Mouse (Mus musculus) Patski (cell line): Measurements from ENCODE around the gene Gps2. TPM values are rescaled to one million over a fixed set of nuclear protein-coding genes. Genes with fewer than 3 reads are reported as not detected.
A peak's percentile ranks its signal among the peaks of the same experiment; 100 is the strongest.

Experiments used
- ATAC-seq: fragments of 100-300 bp; one replicate; pipeline ENCODE4 v1.8.0; 2021
- CTCF ChIA-PET: fragments of 350-600 bp; sonication (Branson Sonifier 250); formaldehyde crosslinking; loops from one replicate; lab custom pipeline; 2022; ENCODE audit warnings: inconsistent platforms; lab: Charles Lee
- POLR2A ChIA-PET: fragments of 350-600 bp; sonication (Branson Sonifier 250); formaldehyde crosslinking; loops from one replicate; lab custom pipeline; 2022; ENCODE audit warnings: antibody characterized with exemption, inconsistent platforms; lab: Charles Lee
- DNase-seq: peaks from one replicate; pipeline ENCODE4 v3.0.0-alpha.2; 2011; ENCODE audit warnings: low read depth, low spot score
- H3K27me3 ChIP-seq: fragments of 371-371 bp; one replicate; pipeline ENCODE4 v1.5.1; 2021
- CTCF ChIP-seq: fragments of 100-300 bp; IDR thresholded peaks from one replicate; pipeline ENCODE4 v1.5.1; 2021
- in situ Hi-C: fragments of 300-500 bp; cut with MboI; formaldehyde crosslinking; loops from 3 replicates; pipeline ENCODE4 v1.11.1; 2018; ENCODE audit warnings: low pct_unique_long_range_greater_than_20kb, mixed read lengths
- polyA plus RNA-seq: library from polyadenylated mRNA; unstranded; gene quantifications from one replicate; pipeline ENCODE4 v1.2.3, GENCODE M21; 2021

The Gps2 gene
- polyA plus RNA-seq, 1 experiment from 2014 or later, result 55.6 TPM

- ChIA-PET POLR2A (no interaction called here), CTCF (interaction anchor here (1.1 to 4.8 kb wide), 4 partner anchors 8 to 24 kb away, joined by 3 to 85 read pairs (median 24); partner anchors contain the start of genes Eif5a and Slc2a4)
- in situ Hi-C loops, result loop anchor here (10.0 kb wide), 1 partner anchor 283 kb away; the partner anchor contains the start of gene Slc16a11
- no peak for TF ChIP-seq CTCF
- peaks cover 3% of the 10 kb centered on the region for H3K27me3 ChIP-seq
- DNase-seq, result no peak
- no peak for ATAC-seq
Measured at GRCm38 (mm10) chr11:69931769-69932168, 18.1 kb downstream of the Gps2 start.

- peak; percentile 59 for TF ChIP-seq CTCF
- DNase-seq (no peak), ATAC-seq (no peak)
- ChIA-PET CTCF (interaction anchor here (1.1 to 4.8 kb wide), 5 partner anchors 9 to 24 kb away, joined by 3 to 85 read pairs (median 6); partner anchors contain the start of genes Eif5a and Slc2a4), POLR2A (interaction anchor here (1.0 kb wide), 1 partner anchor 51 kb away, joined by 4 read pairs; no protein-coding TSS in a partner anchor)
- in situ Hi-C loops, result loop anchor here (10.0 kb wide), 1 partner anchor 283 kb away; the partner anchor contains the start of gene Slc16a11
- H3K27me3 ChIP-seq, result peaks cover 3% of the 10 kb centered on the region
Measured at GRCm38 (mm10) chr11:69932254-69932653, 18.6 kb downstream of the Gps2 start.

GRCm38 (mm10) chr11:69933066-69933465 lies 19.4 kb downstream of the Gps2 start:
- H3K27me3 ChIP-seq, result peaks cover 3% of the 10 kb centered on the region
- in situ Hi-C loops, result loop anchor here (10.0 kb wide), 1 partner anchor 282 kb away; the partner anchor contains the start of gene Slc16a11
- ATAC-seq (no peak), DNase-seq (no peak)
- POLR2A ChIA-PET, result interaction anchor here (1.0 kb wide), 1 partner anchor 51 kb away, joined by 4 read pairs; no protein-coding TSS in a partner anchor
- no peak for TF ChIP-seq CTCF
- CTCF ChIA-PET, result interaction anchor here (0.9 to 4.8 kb wide), 9 partner anchors 10 to 54 kb away, joined by 3 to 85 read pairs (median 5); partner anchors contain the start of genes 2810408A11Rik, Eif5a, Neurl4 and Slc2a4

- CTCF ChIA-PET, result interaction anchor here (1.1 to 4.8 kb wide), 12 partner anchors 10 to 203 kb away, joined by 3 to 85 read pairs (median 4); partner anchors contain the start of genes 2810408A11Rik, Ctdnep1, Eif5a and Neurl4
- in situ Hi-C loops, result loop anchor here (10.0 kb wide), 1 partner anchor 281 kb away; the partner anchor contains the start of gene Slc16a11
- POLR2A ChIA-PET, result interaction anchor here (0.6 kb wide), 2 partner anchors 10 to 210 kb away, joined by 3 read pairs; no protein-coding TSS in a partner anchor
- peak; percentile 95 for TF ChIP-seq CTCF
- peaks cover 6% of the 10 kb centered on the region for H3K27me3 ChIP-seq
- DNase-seq, result no peak
- ATAC-seq, result peak; percentile 44
Measured at GRCm38 (mm10) chr11:69934169-69934568, 20.5 kb downstream of the Gps2 start.

- CTCF ChIA-PET, result interaction anchor here (1.1 to 4.8 kb wide), 9 partner anchors 9 to 204 kb away, joined by 3 to 85 read pairs (median 5); partner anchors contain the start of genes Ctdnep1, Eif5a and Slc2a4
- DNase-seq, result no peak
- ATAC-seq, result no peak
- H3K27me3 ChIP-seq, result peaks cover 6% of the 10 kb centered on the region
- TF ChIP-seq CTCF, result no peak
- in situ Hi-C loops, result loop anchor here (10.0 kb wide), 1 partner anchor 280 kb away; the partner anchor contains the start of gene Slc16a11
- POLR2A ChIA-PET, result no interaction called here
Measured at GRCm38 (mm10) chr11:69934681-69935080, 21.0 kb downstream of the Gps2 start.

DNA sequence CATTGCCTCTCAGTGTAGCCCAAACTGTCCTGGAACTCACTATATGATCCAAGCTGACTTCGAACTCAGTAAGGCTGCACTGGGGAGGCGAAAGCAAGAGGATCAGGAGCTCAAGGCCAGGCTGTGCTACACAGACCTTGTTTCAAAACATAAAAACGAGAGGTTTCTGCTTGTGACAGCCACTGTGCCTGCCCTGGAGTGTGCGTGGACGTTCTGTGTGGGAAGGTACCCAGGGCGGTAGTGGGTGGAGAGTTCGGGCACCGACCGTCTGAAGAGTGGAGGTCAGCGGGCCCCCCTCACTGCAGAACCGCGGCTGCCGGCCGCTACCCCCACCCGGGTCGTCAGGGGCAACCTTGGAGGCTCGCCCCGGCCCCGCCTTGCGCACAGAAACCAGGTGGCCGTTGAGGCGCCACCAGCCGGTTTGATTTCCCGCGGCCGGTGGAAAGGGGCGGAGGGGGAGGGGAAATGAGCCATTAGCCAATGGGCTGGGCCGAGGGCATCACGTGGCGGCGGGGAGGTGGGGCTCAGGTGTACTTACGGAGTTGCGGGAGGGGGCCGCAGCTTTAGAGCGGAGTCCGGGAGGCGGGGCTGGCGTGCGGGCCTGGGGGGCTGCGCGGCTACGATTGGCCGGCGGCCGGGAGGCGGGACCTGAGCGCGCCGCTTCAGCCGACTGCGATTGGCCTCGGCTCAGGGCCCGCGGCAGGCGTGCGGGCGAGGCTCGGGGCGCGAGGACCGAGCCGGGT lies 21.6 kb downstream of the Gps2 start, which contains the start of gene Ybx2:
TSS of gene Ybx2 (plus strand) at position 660 of the 743 bp plus-strand sequence.
- POLR2A ChIA-PET, result no interaction called here

GRCm38 (mm10) chr11:69936156-69936555 lies 22.5 kb downstream of the Gps2 start:
- TF ChIP-seq CTCF, result no peak
- in situ Hi-C loops, result loop anchor here (10.0 kb wide), 1 partner anchor 279 kb away; the partner anchor contains the start of gene Slc16a11
- ATAC-seq (no peak), DNase-seq (no peak)
- POLR2A ChIA-PET, result interaction anchor here (0.6 to 2.0 kb wide), 3 partner anchors 11 to 568 kb away, joined by 3 to 7 read pairs (median 3); partner anchors contain the start of gene Eif5a
- peaks cover 9% of the 10 kb centered on the region for H3K27me3 ChIP-seq
- CTCF ChIA-PET, result interaction anchor here (1.3 to 3.7 kb wide), 2 partner anchors 12 to 55 kb away, joined by 3 to 26 read pairs; partner anchors contain the start of genes Kctd11 and Slc2a4

More for the DNA sequence above, 21.6 kb downstream of the Gps2 start, which contains the start of gene Ybx2:
- TF ChIP-seq CTCF, result no peak
- CTCF ChIA-PET, result interaction anchor here (1.3 to 4.8 kb wide), 6 partner anchors 9 to 61 kb away, joined by 3 to 85 read pairs (median 7); partner anchors contain the start of genes Ctdnep1, Eif5a, Kctd11 and Slc2a4
- ATAC-seq (peak; percentile 67), DNase-seq (no peak)
- peaks cover 8% of the 10 kb centered on the region for H3K27me3 ChIP-seq
- in situ Hi-C loops, result loop anchor here (10.0 kb wide), 1 partner anchor 279 kb away; the partner anchor contains the start of gene Slc16a11

DNA sequence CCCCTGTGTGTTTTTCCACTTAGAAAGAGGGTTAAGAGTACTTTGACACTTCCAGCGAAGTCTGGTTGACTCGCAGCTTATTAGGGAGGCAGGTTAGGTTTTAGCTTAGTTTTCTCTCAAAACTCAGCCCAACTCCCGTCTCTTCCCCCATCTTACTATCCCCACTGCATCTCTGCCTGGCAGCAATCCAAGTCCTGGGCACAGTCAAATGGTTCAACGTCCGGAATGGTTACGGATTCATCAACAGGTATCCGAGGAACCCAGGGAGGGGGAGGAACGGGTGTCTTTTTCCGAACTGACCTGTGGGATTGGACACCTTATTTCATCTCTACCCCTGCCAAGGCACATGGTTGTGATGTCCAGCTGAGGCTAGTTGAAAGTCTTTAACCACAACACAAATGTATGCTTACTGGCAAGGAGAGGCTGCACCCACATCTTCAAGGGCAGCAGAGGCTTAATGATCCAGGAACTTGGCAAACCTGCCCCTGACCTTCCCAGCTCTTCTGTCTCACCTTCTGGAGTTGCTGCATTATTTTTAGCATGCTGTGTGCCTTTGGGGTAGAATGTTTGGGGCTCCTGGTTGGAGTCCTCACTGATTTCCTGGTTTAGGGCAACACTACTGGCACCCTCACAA lies 23.1 kb downstream of the Gps2 start:
- DNase-seq (no peak), ATAC-seq (no peak)
- POLR2A ChIA-PET, result interaction anchor here (0.7 to 2.0 kb wide), 3 partner anchors 10 to 16 kb away, joined by 3 to 7 read pairs (median 3); partner anchors contain the start of gene Eif5a
- CTCF ChIA-PET, result interaction anchor here (0.9 to 3.7 kb wide), 5 partner anchors 12 to 60 kb away, joined by 3 to 26 read pairs (median 3); partner anchors contain the start of genes Kctd11 and Slc2a4
- in situ Hi-C loops, result loop anchor here (10.0 kb wide), 1 partner anchor 278 kb away; the partner anchor contains the start of gene Slc16a11
- no peak for TF ChIP-seq CTCF
- peaks cover 9% of the 10 kb centered on the region for H3K27me3 ChIP-seq

- ATAC-seq, result no peak
- H3K27me3 ChIP-seq, result peaks cover 9% of the 10 kb centered on the region
- no peak for DNase-seq
- in situ Hi-C loops, result loop anchor here (10.0 kb wide), 1 partner anchor 277 kb away; the partner anchor contains the start of gene Slc16a11
- TF ChIP-seq CTCF, result no peak
- POLR2A ChIA-PET, result interaction anchor here (1.1 to 2.0 kb wide), 2 partner anchors 14 to 17 kb away, joined by 3 to 7 read pairs; partner anchors contain the start of gene Eif5a
- CTCF ChIA-PET, result interaction anchor here (0.9 to 3.7 kb wide), 4 partner anchors 11 to 60 kb away, joined by 3 to 26 read pairs (median 3); partner anchors contain the start of gene Slc2a4
Measured at GRCm38 (mm10) chr11:69937385-69937784, 23.7 kb downstream of the Gps2 start.
